Mouse (Mus musculus) kidney, postnatal 14 days (tissue): ENCODE measurements around the gene Olfr361.
"Not testable (repeated sequence)": the region's sequence is repeated elsewhere in the genome, so short reads cannot be mapped to it uniquely, and the experiment has no call there.

Experiments
- DNase-seq: peaks from one replicate; pipeline ENCODE4 v3.0.0; 2022; ENCODE audit warnings: mixed read lengths

Gene Olfr361

GRCm38 (mm10) chr2:37089190-37089589 lies at the start of gene Olfr361:
Olfr361 (minus strand) TSS chr2:37089290.
- not testable (repeated sequence) for DNase-seq

GRCm38 (mm10) chr2:37117810-37118209 lies 28.7 kb upstream of the Olfr361 start, which contains the start of gene Olfr362:
Olfr362 (minus strand) TSS chr2:37117910.
- no peak for DNase-seq

DNA sequence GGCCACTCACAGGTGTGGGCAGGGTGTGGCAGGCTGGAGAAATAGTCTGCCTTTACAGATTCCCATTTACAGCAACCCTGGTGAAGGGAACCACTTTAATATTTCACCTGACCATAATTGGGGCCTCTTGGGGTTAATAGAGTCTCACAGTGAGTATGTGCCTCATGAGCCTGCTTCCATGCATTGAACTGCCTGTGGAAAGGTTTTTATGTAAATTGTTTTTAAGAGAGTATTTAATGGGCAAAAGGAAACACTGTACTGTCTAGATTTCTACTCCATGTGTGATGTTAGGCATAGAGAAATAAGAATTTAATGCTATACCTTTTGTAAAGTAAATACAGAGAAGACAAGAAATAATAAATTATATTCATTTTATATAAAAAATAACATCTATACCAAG lies 23.6 kb downstream of the Olfr361 start, which contains the start of gene Olfr360:
Olfr360 (plus strand) TSS at position 301 of the 400 bp plus-strand sequence.
- DNase-seq, result no peak
